Mouse (Mus musculus): Measurements from ENCODE around the gene Cdk2ap2.

DNA sequence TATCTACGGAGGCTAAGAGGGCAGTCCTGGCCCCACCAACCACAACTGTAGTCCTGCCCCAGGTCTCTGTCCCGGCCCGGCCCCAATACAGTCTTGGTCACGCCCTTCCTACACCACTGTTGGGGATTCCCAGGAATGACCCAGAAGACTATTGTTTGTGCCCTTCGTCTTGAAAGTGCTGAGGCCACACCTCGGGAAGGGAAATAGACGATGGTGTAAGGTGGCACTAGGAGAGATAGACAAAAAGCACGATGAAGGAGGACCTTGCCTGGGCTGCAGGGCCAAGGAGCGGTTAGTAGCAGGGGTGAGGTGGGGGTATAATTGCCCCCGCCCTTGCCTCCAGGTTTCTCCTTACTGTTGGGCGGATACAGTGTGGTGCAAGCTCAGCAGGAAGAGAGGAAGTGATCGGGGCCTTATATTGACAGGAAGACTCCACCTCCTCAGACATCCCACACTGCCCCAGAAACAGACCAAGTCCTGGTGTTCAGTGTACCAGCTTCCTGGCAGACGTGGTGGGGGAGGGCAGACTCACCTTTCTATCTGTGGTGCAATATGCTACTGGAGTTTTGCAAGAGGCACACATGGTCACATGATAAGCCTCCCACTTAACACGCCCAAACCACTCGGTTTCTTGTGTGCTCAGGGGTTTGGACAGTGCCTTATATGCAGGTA, 37.8 kb upstream of the Cdk2ap2 start, which contains the start of gene Gstp3:
- no peak for TF ChIP-seq GATA1 (IDR thresholded peaks at IDR 0.05; ENCODE audit: low read length)
- no peak for TF ChIP-seq TAL1 (IDR thresholded peaks at IDR 0.05; ENCODE audit: low read length)
